Mouse (Mus musculus) kidney, embryonic 14.5 days (tissue): ENCODE measurements at regions not wholly inside any gene's neighbourhood (a gene's known extent, or its start where the extent isn't known, plus 50 kb on each side); places are given as distances from the start of the nearest gene placed in this dataset.
A peak's percentile ranks its signal among the peaks of the same experiment; 100 is the strongest.

Experiments
- ATAC-seq: fragments of 200-750 bp; cut with Nextera tagmentation; 2 replicates; pipeline ENCODE4 v1.8.0; 2017; ENCODE audit warnings: moderate number of reproducible peaks, mild to moderate bottlenecking, moderate TSS enrichment, moderate library complexity; ENCODE audit not compliant: low FRiP score, low TSS enrichment
- H3K27ac ChIP-seq: fragments of 300-500 bp; sonication (generic); 2 replicates; pipeline ENCODE4 v1.5.1; 2014; ENCODE audit warnings: low read depth, mild to moderate bottlenecking, low read length, moderate library complexity, mixed read lengths
- H3K27me3 ChIP-seq: fragments of 300-500 bp; sonication (generic); 2 replicates; pipeline ENCODE4 v1.6.1; 2014; ENCODE audit warnings: mild to moderate bottlenecking, low read length; ENCODE audit not compliant: control insufficient read depth, insufficient read depth
- H3K36me3 ChIP-seq: fragments of 300-500 bp; sonication (generic); 2 replicates; pipeline ENCODE4 v1.6.1; 2014; ENCODE audit warnings: low read length, mixed read lengths; ENCODE audit not compliant: control insufficient read depth, insufficient read depth
- H3K4me1 ChIP-seq: fragments of 300-500 bp; sonication (generic); 2 replicates; pipeline ENCODE4 v1.6.1; 2014; ENCODE audit warnings: low read length, mixed read lengths; ENCODE audit not compliant: control insufficient read depth, insufficient read depth
- H3K4me2 ChIP-seq: fragments of 300-500 bp; sonication (generic); replicated peaks from 2 replicates; pipeline ENCODE4 v1.6.1; 2014; ENCODE audit warnings: low read depth, mild to moderate bottlenecking, low read length
- H3K4me3 ChIP-seq: fragments of 300-500 bp; sonication (generic); 2 replicates; pipeline ENCODE4 v1.5.1; 2014; ENCODE audit warnings: mild to moderate bottlenecking, low read length
- H3K9ac ChIP-seq: fragments of 300-500 bp; sonication (generic); 2 replicates; pipeline ENCODE4 v1.6.1; 2014; ENCODE audit warnings: low read depth, mild to moderate bottlenecking, low read length, moderate library complexity
- H3K9me3 ChIP-seq: fragments of 300-500 bp; sonication (generic); 2 replicates; pipeline ENCODE4 v1.6.1; 2016; ENCODE audit warnings: low read length; ENCODE audit not compliant: control insufficient read depth
- WGBS: fragments of 180-500 bp; shearing (Covaris S2); extraction: QIAGEN DNeasy Blood & Tissue Kit; methylation state at CpG from one replicate; pipeline ENCODE4 v1.1.7; 2014; 5-methylcytosine and 5-hydroxymethylcytosine counted together

GRCm38 (mm10) chr4:66482495-66483291 is 78.3 kb upstream of the Astn2 start:
- H3K9ac ChIP-seq = no peak overlapping the region
- peak; percentile 83 for ATAC-seq
- H3K4me2 ChIP-seq = no peak overlapping the region
- no peak overlapping the region for H3K4me3 ChIP-seq
- no peaks in the 10 kb centered on the region for H3K36me3 ChIP-seq
- H3K27me3 ChIP-seq = no peaks in the 10 kb centered on the region
- no peaks in the 10 kb centered on the region for H3K9me3 ChIP-seq
- H3K27ac ChIP-seq = no peak overlapping the region
- peaks cover 5% of the 10 kb centered on the region; the same call in 1 of the 2 replicates for H3K4me1 ChIP-seq
- WGBS = 8% methylated on average over 2 of the region's 2 CpGs

- Histone ChIP-seq H3K4me1 (peaks cover 5% of the 10 kb centered on the region; the same call in 1 of the 2 replicates), H3K9me3 (no peaks in the 10 kb centered on the region), H3K4me2 (no peak overlapping the region), H3K36me3 (no peaks in the 10 kb centered on the region), H3K27ac (no peak overlapping the region), H3K4me3 (no peak overlapping the region), H3K9ac (no peak overlapping the region), H3K27me3 (no peaks in the 10 kb centered on the region)
- 28% methylated on average over 8 of the region's 8 CpGs for WGBS
- peak; percentile 90 for ATAC-seq
These were observed 74.3 kb upstream of the Astn2 start for GRCm38 (mm10) chr4:66478601-66479217.
